16 mouse cellular contexts compared by ENCODE assay signal in genomic region chr5:124287616-124288247, GRCm38 (mm10). TPM values are rescaled to one million over a fixed set of nuclear protein-coding genes. Genes with fewer than 3 reads are reported as not detected.
A peak's percentile ranks its signal among the peaks of the same experiment; 100 is the strongest.
DNase-seq lines count a peak whose midpoint lies in the region; ATAC-seq and TF ChIP-seq lines count a peak whose summit lies in the region.
"Had no signal": no experiment of that assay in that cellular context is flagged by ENCODE, and none has a peak within 500 bp of the region (broad histone marks: within the 10 kb centered on the region; RNA-seq: fewer than 3 reads in every experiment).

No protein-coding gene starts in this region.

- H3K4me2 ChIP-seq in kidney, postnatal 0 days (ENCODE audit: low read length) = no peak overlapping the region
- no peak overlapping the region for H3K4me2 ChIP-seq in midbrain, postnatal 0 days (ENCODE audit: low read depth, low read length, poor library complexity, severe bottlenecking)
- no peak overlapping the region for H3K4me2 ChIP-seq in midbrain, embryonic 14.5 days (ENCODE audit: low read length)
- H3K4me2 ChIP-seq: embryonic facial prominence, embryonic 12.5 days; midbrain, embryonic 11.5 days had no signal

- no peak for ATAC-seq in CD4-positive, CD25-positive, alpha-beta regulatory T cell, adult 4 months
- no peak for ATAC-seq in kidney, postnatal 0 days (replicated peaks; ENCODE audit: low FRiP score, low read depth)
- ATAC-seq in midbrain, postnatal 0 days (ENCODE audit: low FRiP score) = no peak
- ATAC-seq in midbrain, embryonic 14.5 days (ENCODE audit: low FRiP score, low TSS enrichment) = no peak
- ATAC-seq: forebrain, embryonic 16.5 days had no signal

- no peak overlapping the region for H3K4me3 ChIP-seq in kidney, postnatal 0 days (replicated peaks; ENCODE audit: low read depth, low read length)
- H3K4me3 ChIP-seq in midbrain, postnatal 0 days (ENCODE audit: low read depth, low read length) = no peak overlapping the region
- no peak overlapping the region for H3K4me3 ChIP-seq in midbrain, embryonic 14.5 days (replicated peaks; ENCODE audit: low read depth, low read length)
- H3K4me3 ChIP-seq: embryonic facial prominence, embryonic 12.5 days had no signal

- peaks cover 33% of the 10 kb centered on the region for H3K36me3 ChIP-seq in kidney, postnatal 0 days (ENCODE audit: insufficient read depth, low read length)
- H3K36me3 ChIP-seq in midbrain, postnatal 0 days (ENCODE audit: insufficient read depth, low read length) = peaks cover 36% of the 10 kb centered on the region
- H3K36me3 ChIP-seq in midbrain, embryonic 14.5 days (ENCODE audit: control insufficient read depth, insufficient read depth, low read length) = peaks cover 81% of the 10 kb centered on the region
- peaks cover 7% of the 10 kb centered on the region for H3K36me3 ChIP-seq in splenic B cell, adult 2 months (ENCODE audit: control insufficient read depth, insufficient read depth, low read length, poor library complexity, severe bottlenecking)

- WGBS in kidney, postnatal 0 days = 95% methylated on average over 6 of the region's 6 CpGs
- WGBS in midbrain, postnatal 0 days = 96% methylated on average over 6 of the region's 6 CpGs
- 97% methylated on average over 6 of the region's 6 CpGs for WGBS in midbrain, embryonic 14.5 days

- no peaks in the 10 kb centered on the region for H3K27me3 ChIP-seq in kidney, postnatal 0 days (ENCODE audit: insufficient read depth, low read length)
- no peaks in the 10 kb centered on the region for H3K27me3 ChIP-seq in midbrain, postnatal 0 days (ENCODE audit: insufficient read depth, low read length)
- no peaks in the 10 kb centered on the region for H3K27me3 ChIP-seq in midbrain, embryonic 14.5 days (ENCODE audit: control insufficient read depth, insufficient read depth, low read length)
- no peaks in the 10 kb centered on the region for H3K27me3 ChIP-seq in splenic B cell, adult 2 months (ENCODE audit: control insufficient read depth, insufficient read depth, low read length, poor library complexity, severe bottlenecking)
- H3K27me3 ChIP-seq: embryonic facial prominence, embryonic 12.5 days had no signal

- H3K27ac ChIP-seq in kidney, postnatal 0 days = no peak overlapping the region
- H3K27ac ChIP-seq in midbrain, postnatal 0 days (ENCODE audit: low read depth, low read length) = no peak overlapping the region
- no peak overlapping the region for H3K27ac ChIP-seq in midbrain, embryonic 14.5 days (replicated peaks; ENCODE audit: low read depth, low read length)
- H3K27ac ChIP-seq: embryonic facial prominence, embryonic 12.5 days; macrophage had no signal

- no peaks in the 10 kb centered on the region for H3K9me3 ChIP-seq in kidney, postnatal 0 days (replicated peaks; ENCODE audit: low read length)
- no peaks in the 10 kb centered on the region for H3K9me3 ChIP-seq in midbrain, postnatal 0 days (ENCODE audit: low read length)
- 0 out of 2 replicates have a peak, but pooled peaks cover 2% of the 10 kb centered on the region for H3K9me3 ChIP-seq in midbrain, embryonic 14.5 days (ENCODE audit: control insufficient read depth, low read length)

- H3K9ac ChIP-seq in kidney, postnatal 0 days (ENCODE audit: low read depth, low read length) = no peak overlapping the region
- no peak overlapping the region for H3K9ac ChIP-seq in midbrain, postnatal 0 days (replicated peaks; ENCODE audit: low read length, poor library complexity, severe bottlenecking)
- H3K9ac ChIP-seq in midbrain, embryonic 14.5 days (replicated peaks; ENCODE audit: low read length) = no peak overlapping the region
- H3K9ac ChIP-seq: embryonic facial prominence, embryonic 12.5 days had no signal

- no peaks in the 10 kb centered on the region for H3K4me1 ChIP-seq in kidney, postnatal 0 days (replicated peaks; ENCODE audit: insufficient read depth, low read length)
- H3K4me1 ChIP-seq in midbrain, postnatal 0 days (ENCODE audit: insufficient read depth, low read length) = no peaks in the 10 kb centered on the region
- H3K4me1 ChIP-seq in midbrain, embryonic 14.5 days (ENCODE audit: control insufficient read depth, insufficient read depth, low read length) = no peaks in the 10 kb centered on the region
- H3K4me1 ChIP-seq: embryonic facial prominence, embryonic 12.5 days had no signal

- TF ChIP-seq CTCF in kidney, postnatal 0 days (IDR thresholded peaks at IDR 0.05; ENCODE audit: low read depth) = 0 out of 2 replicates have a peak, but pooled peaks have one; percentile 9
- TF ChIP-seq CTCF in midbrain, postnatal 0 days (IDR thresholded peaks at IDR 0.05) = peak; percentile 25; the same call in 1 of the 2 replicates

- peak; percentile 16 for DNase-seq in CD4-positive, CD25-positive, alpha-beta regulatory T cell, adult 2 months (ENCODE audit: low read depth, low spot score)
- no peak for DNase-seq in kidney, postnatal 0 days (ENCODE audit: low spot score)
- no peak for DNase-seq in kidney, postnatal 10 days
- DNase-seq in midbrain, postnatal 0 days (ENCODE audit: low spot score) = no peak
- DNase-seq in midbrain, embryonic 14.5 days = no peak
- peak; percentile 22 for DNase-seq in splenic B cell, adult 2 months (ENCODE audit: low read depth, low spot score)
- DNase-seq in layer of hippocampus, adult 9-10 months (ENCODE audit: low spot score) = no peak
- DNase-seq: cerebellum, adult 11 months; gastrocnemius, postnatal 25 days; heart, postnatal 10 days; kidney, adult 9 months had no signal

RNA-seq across cellular contexts. Expression of gene Pitpnm2, which starts 38.2 kb away (rescaled TPM):
- polyA plus RNA-seq in CD4-positive, CD25-positive, alpha-beta regulatory T cell, adult 4 months (2017; shearing (Covaris generic)) = 10 to 100 TPM in 1 of 2 experiments, 1 to 10 TPM in 1; 9.3 to 11.5 TPM
- polyA plus RNA-seq in kidney, postnatal 0 days (2015; fragmentation: Nextera tagmentation; extraction: Ambion mirVana) = 3.0 and 3.1 TPM in 2 replicates
- total RNA-seq in midbrain, postnatal 0 days (2014; rRNA removed) = 48.1 and 66.2 TPM in 2 replicates
- polyA plus RNA-seq in midbrain, postnatal 0 days (2015; fragmentation: Nextera tagmentation; extraction: Ambion mirVana) = 8.6 and 10.1 TPM in 2 replicates
- polyA plus RNA-seq in midbrain, embryonic 14.5 days (2014; fragmentation: Nextera tagmentation; extraction: Ambion mirVana) = 10.7 and 11.6 TPM in 2 replicates

RNA-seq across cellular contexts. Expression of gene Mphosph9, which starts 40.0 kb away (rescaled TPM):
- polyA plus RNA-seq in CD4-positive, CD25-positive, alpha-beta regulatory T cell, adult 4 months (2017; shearing (Covaris generic)) = 10 to 100 TPM; 16.8 to 18.6 TPM
- 5.2 and 6.0 TPM in 2 replicates for polyA plus RNA-seq in kidney, postnatal 0 days (2015; fragmentation: Nextera tagmentation; extraction: Ambion mirVana)
- total RNA-seq in midbrain, postnatal 0 days (2014; rRNA removed) = 19.0 and 41.0 TPM in 2 replicates
- polyA plus RNA-seq in midbrain, postnatal 0 days (2015; fragmentation: Nextera tagmentation; extraction: Ambion mirVana) = 6.6 and 9.6 TPM in 2 replicates
- 11.7 and 16.8 TPM in 2 replicates for polyA plus RNA-seq in midbrain, embryonic 14.5 days (2014; fragmentation: Nextera tagmentation; extraction: Ambion mirVana)

RNA-seq across cellular contexts. Expression of gene 2810006K23Rik, which starts 40.2 kb away (rescaled TPM):
- polyA plus RNA-seq in CD4-positive, CD25-positive, alpha-beta regulatory T cell, adult 4 months (2017; shearing (Covaris generic)) = 10 to 100 TPM; 12.0 to 16.5 TPM
- polyA plus RNA-seq in kidney, postnatal 0 days (2015; fragmentation: Nextera tagmentation; extraction: Ambion mirVana) = 12.0 and 13.9 TPM in 2 replicates
- 9.0 and 9.4 TPM in 2 replicates for total RNA-seq in midbrain, postnatal 0 days (2014; rRNA removed)
- polyA plus RNA-seq in midbrain, postnatal 0 days (2015; fragmentation: Nextera tagmentation; extraction: Ambion mirVana) = 7.8 TPM in 2 replicates
- 9.1 and 10.6 TPM in 2 replicates for polyA plus RNA-seq in midbrain, embryonic 14.5 days (2014; fragmentation: Nextera tagmentation; extraction: Ambion mirVana)

Comparison
In these comparisons a context has a peak if more than half of its experiments do, and no peak if none do; other contexts are left out.
1. DNase-seq: peak in CD4-positive, CD25-positive, alpha-beta regulatory T cell, adult 2 months (single experiment) and splenic B cell, adult 2 months (single experiment); none in kidney, postnatal 0 days (single experiment), kidney, postnatal 10 days (single experiment), midbrain, postnatal 0 days (single experiment), midbrain, embryonic 14.5 days (single experiment) and layer of hippocampus, adult 9-10 months (single experiment).